Mouse (Mus musculus): Measurements from ENCODE around the gene Mllt3.

DNA sequence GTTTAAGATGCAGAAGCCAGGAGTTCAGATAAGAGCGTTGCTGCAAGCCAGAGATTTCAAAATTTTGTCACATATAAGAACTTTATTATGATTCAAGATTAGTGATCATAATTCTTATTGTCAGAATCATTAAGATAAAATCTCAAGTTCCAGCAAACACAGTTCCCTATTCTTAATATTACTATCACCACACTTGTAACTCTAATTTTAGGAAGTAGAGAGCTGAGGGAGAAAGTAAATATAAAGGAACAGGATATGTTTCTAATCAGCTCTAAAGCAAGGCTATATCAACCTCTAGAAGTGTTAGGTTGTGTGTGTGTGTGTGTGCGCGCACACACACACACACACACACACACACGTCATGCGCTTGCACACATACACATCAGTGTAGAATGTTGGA, 170.0 kb downstream of the Mllt3 start:
- no peak for TF ChIP-seq CTCF (IDR thresholded peaks at IDR 0.05; ENCODE audit: low read depth)
- TF ChIP-seq EP300 (IDR thresholded peaks at IDR 0.05; ENCODE audit: low read depth), result no peak

Data from heart, postnatal 0 days (tissue).